Mouse (Mus musculus) liver, postnatal 0 days (tissue): ENCODE results near the gene Smarcd1. TPM values are rescaled to one million over a fixed set of nuclear protein-coding genes. Genes with fewer than 3 reads are reported as not detected.

Source experiments
- ATAC-seq: fragments of 200-750 bp; cut with Nextera tagmentation; 2 replicates; pipeline ENCODE4 v1.8.0; 2017; ENCODE audit warnings: mild to moderate bottlenecking, moderate library complexity
- DNase-seq: peaks from one replicate; pipeline ENCODE4 v3.0.0-alpha.2; 2016
- H3K27ac ChIP-seq: fragments of 300-500 bp; sonication (generic); 2 replicates; pipeline ENCODE4 v1.5.1; 2014; ENCODE audit warnings: antibody characterized with exemption, moderate library complexity, mild to moderate bottlenecking, low read depth
- H3K27me3 ChIP-seq: fragments of 300-500 bp; sonication (generic); 2 replicates; pipeline ENCODE4 v1.6.1; 2014; ENCODE audit warnings: low read length, control low read depth, mixed read lengths; ENCODE audit not compliant: insufficient read depth
- H3K36me3 ChIP-seq: fragments of 300-500 bp; sonication (generic); replicated peaks from 2 replicates; pipeline ENCODE4 v1.6.1; 2014; ENCODE audit warnings: mild to moderate bottlenecking, control low read depth, low read length, moderate library complexity, mixed read lengths; ENCODE audit not compliant: insufficient read depth
- H3K4me1 ChIP-seq: fragments of 300-500 bp; sonication (generic); 2 replicates; pipeline ENCODE4 v1.6.1; 2014; ENCODE audit warnings: antibody characterized with exemption, mild to moderate bottlenecking, control low read depth; ENCODE audit not compliant: insufficient read depth
- H3K4me2 ChIP-seq: fragments of 300-500 bp; sonication (generic); 2 replicates; pipeline ENCODE4 v1.6.1; 2014; ENCODE audit warnings: low read depth, mild to moderate bottlenecking, low read length, moderate library complexity, mixed read lengths
- H3K4me3 ChIP-seq: fragments of 300-500 bp; sonication (generic); 2 replicates; pipeline ENCODE4 v1.5.1; 2014; ENCODE audit warnings: low read depth, low read length
- H3K9ac ChIP-seq: fragments of 300-500 bp; sonication (generic); replicated peaks from 2 replicates; pipeline ENCODE4 v1.6.1; 2014; ENCODE audit warnings: mild to moderate bottlenecking, moderate library complexity
- H3K9me3 ChIP-seq: fragments of 300-500 bp; sonication (generic); 2 replicates; pipeline ENCODE4 v1.6.1; 2016; ENCODE audit warnings: mild to moderate bottlenecking, control low read depth, low read length, mixed read lengths
- CTCF ChIP-seq: sonication (generic); IDR thresholded peaks from 2 replicates; pipeline ENCODE4 v1.5.1; 2016; ENCODE audit warnings: antibody characterized with exemption, low read depth
- EP300 ChIP-seq: IDR thresholded peaks from 2 replicates; pipeline ENCODE4 v1.6.1; 2016; ENCODE audit warnings: antibody characterized with exemption, low read depth, mild to moderate bottlenecking
- WGBS: fragments of 180-500 bp; shearing (Covaris S2); extraction: QIAGEN DNeasy Blood & Tissue Kit; methylation state at CpG from one replicate; pipeline ENCODE4 v1.1.7; 2014; ENCODE audit not compliant: insufficient replicate concordance; 5-methylcytosine and 5-hydroxymethylcytosine counted together
- polyA plus RNA-seq: library from polyadenylated mRNA; unstranded; fragments of >200 nt; fragmentation: Nextera tagmentation; extraction: Ambion mirVana; gene quantifications from 2 replicates; pipeline ENCODE4 v1.2.1, GENCODE M21; 2015

Smarcd1 gene
- polyA plus RNA-seq, 1 experiment from 2014 or later, result 5.3 TPM

- Histone ChIP-seq H3K4me2 (no peak overlapping the region), H3K36me3 (peaks cover 11% of the 10 kb centered on the region; the same call in 1 of the 2 replicates), H3K9me3 (no peaks in the 10 kb centered on the region), H3K27me3 (no peaks in the 10 kb centered on the region), H3K9ac (no peak overlapping the region), H3K4me1 (no peaks in the 10 kb centered on the region), H3K27ac (no peak overlapping the region), H3K4me3 (no peak overlapping the region)
- DNase-seq (no peak), ATAC-seq (no peak)
- no peak for TF ChIP-seq EP300
- TF ChIP-seq CTCF, result no peak
- WGBS, result 89% methylated on average over 2 of the region's 2 CpGs
Observed at GRCm38 (mm10) chr15:99735631-99736030, 33.7 kb downstream of the Smarcd1 start.

- H3K4me3 ChIP-seq, result no peak overlapping the region
- no peak overlapping the region for H3K27ac ChIP-seq
- no peak overlapping the region for H3K4me2 ChIP-seq
- no peaks in the 10 kb centered on the region for H3K27me3 ChIP-seq
- ATAC-seq (no peak), DNase-seq (no peak)
- WGBS, result 88% methylated on average over 11 of the region's 11 CpGs
- no peaks in the 10 kb centered on the region for H3K4me1 ChIP-seq
- TF ChIP-seq EP300 (no peak), CTCF (no peak)
- H3K9ac ChIP-seq, result no peak overlapping the region
- no peaks in the 10 kb centered on the region for H3K9me3 ChIP-seq
- H3K36me3 ChIP-seq, result peaks cover 11% of the 10 kb centered on the region; the same call in 1 of the 2 replicates
Observed at GRCm38 (mm10) chr15:99736675-99737074, 34.7 kb downstream of the Smarcd1 start.

DNA sequence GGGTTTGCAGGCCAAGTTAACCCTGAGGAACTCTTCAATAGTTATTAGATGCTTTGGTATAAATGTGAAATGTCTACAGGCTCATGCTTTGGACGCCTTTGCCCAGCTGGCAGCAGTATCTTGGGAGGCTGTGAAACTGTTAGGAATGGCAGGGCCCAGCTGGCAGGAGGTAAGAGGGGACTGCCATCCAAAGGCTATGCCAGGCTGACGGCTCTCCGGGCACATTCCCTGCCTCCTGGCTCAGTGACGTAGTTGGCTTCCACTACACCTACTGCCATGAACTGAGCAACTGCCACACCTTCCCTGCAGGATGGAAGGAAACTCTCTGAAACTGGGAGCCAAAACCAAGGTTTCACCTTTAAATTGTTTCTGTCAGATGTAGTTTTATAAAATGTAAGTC lies 38.3 kb downstream of the Smarcd1 start:
- Histone ChIP-seq H3K4me1 (no peaks in the 10 kb centered on the region), H3K27me3 (no peaks in the 10 kb centered on the region), H3K9me3 (no peaks in the 10 kb centered on the region), H3K36me3 (peaks cover 11% of the 10 kb centered on the region; the same call in 1 of the 2 replicates), H3K27ac (no peak overlapping the region), H3K9ac (no peak overlapping the region), H3K4me3 (no peak overlapping the region), H3K4me2 (no peak overlapping the region)
- DNase-seq (no peak), ATAC-seq (no peak)
- WGBS, result 80% methylated on average over 4 of the region's 4 CpGs
- TF ChIP-seq EP300, result no peak

DNA sequence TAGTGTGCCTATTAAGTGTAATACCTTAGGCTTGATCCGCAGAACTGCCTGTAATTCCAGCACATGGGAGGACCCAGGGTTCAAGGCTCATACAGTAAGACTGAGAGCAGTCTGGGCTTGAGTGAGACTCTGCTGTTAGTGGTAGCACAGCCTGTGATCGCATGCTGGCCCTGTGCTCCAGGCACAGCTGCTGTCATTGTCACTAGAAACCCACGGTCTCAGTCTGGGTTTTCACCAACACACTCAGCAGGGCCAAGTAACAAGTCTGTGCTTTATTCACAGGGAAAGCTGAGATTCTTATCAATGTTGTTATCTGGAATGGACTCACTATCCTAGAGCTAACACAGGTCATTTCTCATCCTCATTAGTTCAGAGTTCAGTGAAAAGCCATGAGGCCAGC lies 52.3 kb downstream of the Smarcd1 start:
- 74% methylated on average over 3 of the region's 3 CpGs for WGBS
- no peak for DNase-seq
- Histone ChIP-seq H3K4me1 (no peaks in the 10 kb centered on the region), H3K4me3 (no peak overlapping the region), H3K27ac (no peak overlapping the region), H3K36me3 (no peaks in the 10 kb centered on the region), H3K27me3 (no peaks in the 10 kb centered on the region), H3K4me2 (no peak overlapping the region), H3K9ac (no peak overlapping the region), H3K9me3 (no peaks in the 10 kb centered on the region)
- TF ChIP-seq CTCF, result no peak
- TF ChIP-seq EP300, result no peak
- ATAC-seq, result no peak

Other genes starting within 250 kb of the Smarcd1 start
- gene Nckap5l, start 244.4 kb upstream of the Smarcd1 start, polyA plus RNA-seq, result 0.49 and 0.53 TPM in 2 replicates
- gene Bcdin3d, start 227.4 kb upstream of the Smarcd1 start, polyA plus RNA-seq, result 4.7 and 4.9 TPM in 2 replicates
- not detected in 2 replicates for gene Faim2, start 174.0 kb upstream of the Smarcd1 start, polyA plus RNA-seq
- gene Aqp2, start 123.1 kb upstream of the Smarcd1 start, polyA plus RNA-seq, result not detected in 2 replicates
- 0.14 TPM in 1 of 2 replicates, not detected in the other for gene Aqp5, start 111.3 kb upstream of the Smarcd1 start, polyA plus RNA-seq
- gene Aqp6, start 100.7 kb upstream of the Smarcd1 start, polyA plus RNA-seq, result not detected in 2 replicates
- gene Racgap1, start 50.5 kb upstream of the Smarcd1 start, polyA plus RNA-seq, result 28.6 and 31.9 TPM in 2 replicates
- 0.38 and 0.54 TPM in 2 replicates for gene Asic1, start 31.8 kb upstream of the Smarcd1 start, polyA plus RNA-seq
- 1.3 and 2.9 TPM in 2 replicates for gene Gm17349, start 3.4 kb downstream of the Smarcd1 start, polyA plus RNA-seq
- 147 and 150 TPM in 2 replicates for gene Gpd1, start 15.4 kb downstream of the Smarcd1 start, polyA plus RNA-seq
- 111 and 117 TPM in 2 replicates for gene Cox14, start 23.5 kb downstream of the Smarcd1 start, polyA plus RNA-seq
- 6.7 and 7.0 TPM in 2 replicates for gene Cers5, start 70.8 kb downstream of the Smarcd1 start, polyA plus RNA-seq
- 14.8 and 15.0 TPM in 2 replicates for gene Lima1, start 173.3 kb downstream of the Smarcd1 start, polyA plus RNA-seq